Comparison of ENCODE assay signal across 10 mouse cellular contexts in genomic region chrX:152618464-152618863, GRCm38 (mm10). TPM values are rescaled to one million over a fixed set of nuclear protein-coding genes. Genes with fewer than 3 reads are reported as not detected.
A peak's percentile ranks its signal among the peaks of the same experiment; 100 is the strongest.
DNase-seq lines count a peak whose midpoint lies in the region; ATAC-seq and TF ChIP-seq lines count a peak whose summit lies in the region.
"Had no signal": no experiment of that assay in that cellular context is flagged by ENCODE, and none has a peak within 500 bp of the region (broad histone marks: within the 10 kb centered on the region; RNA-seq: fewer than 3 reads in every experiment).

No protein-coding gene starts in this region.

- H3K27ac ChIP-seq in forebrain, postnatal 0 days (ENCODE audit: low read depth, low read length) = no peak overlapping the region
- no peak overlapping the region for H3K27ac ChIP-seq in liver, postnatal 0 days (ENCODE audit: low read depth)
- H3K27ac ChIP-seq in intestine, embryonic 16.5 days (ENCODE audit: low read length) = no peak overlapping the region

- H3K4me2 ChIP-seq in forebrain, postnatal 0 days (ENCODE audit: low read depth) = no peak overlapping the region
- no peak overlapping the region for H3K4me2 ChIP-seq in liver, postnatal 0 days (ENCODE audit: low read depth, low read length)
- H3K4me2 ChIP-seq in intestine, embryonic 16.5 days (ENCODE audit: low read depth, low read length) = no peak overlapping the region

- DNase-seq in gastrocnemius, adult 18-20 months (ENCODE audit: low spot score) = peak; percentile 1
- no peak for DNase-seq in gastrocnemius, postnatal 14 days
- peak; percentile 53 for DNase-seq in testis, postnatal 10 days (ENCODE audit: low spot score)
- no peak for DNase-seq in testis, postnatal 14 days (ENCODE audit: low spot score)
- peak; percentile 72 for DNase-seq in forebrain, postnatal 0 days
- DNase-seq in liver, postnatal 0 days = peak; percentile 16
- peak; percentile 0 for DNase-seq in splenic B cell, adult 2 months (ENCODE audit: low read depth, low spot score)

- H3K9me3 ChIP-seq in forebrain, postnatal 0 days (ENCODE audit: low read length) = no peaks in the 10 kb centered on the region
- H3K9me3 ChIP-seq in liver, postnatal 0 days (ENCODE audit: low read length) = no peaks in the 10 kb centered on the region
- no peaks in the 10 kb centered on the region for H3K9me3 ChIP-seq in intestine, embryonic 16.5 days (ENCODE audit: control insufficient read depth, low read length)
- H3K9me3 ChIP-seq: megakaryocyte, embryonic 14.5 days had no signal

- intact Hi-C loops in gastrocnemius, postnatal 14 days (cut with DNase I; ENCODE audit: low total_unique reads) = loop anchor here (10.0 kb wide), 1 partner anchor 196 kb away; no protein-coding TSS in a partner anchor

- peaks cover 6% of the 10 kb centered on the region; the same call in 1 of the 2 replicates for H3K36me3 ChIP-seq in forebrain, postnatal 0 days (ENCODE audit: insufficient read depth)
- H3K36me3 ChIP-seq in liver, postnatal 0 days (replicated peaks; ENCODE audit: insufficient read depth, low read length) = no peaks in the 10 kb centered on the region
- no peaks in the 10 kb centered on the region for H3K36me3 ChIP-seq in splenic B cell, adult 2 months (ENCODE audit: control insufficient read depth, insufficient read depth, low read length, poor library complexity, severe bottlenecking)
- no peaks in the 10 kb centered on the region for H3K36me3 ChIP-seq in intestine, embryonic 16.5 days (ENCODE audit: control insufficient read depth, insufficient read depth, low read length)

- no peaks in the 10 kb centered on the region for H3K27me3 ChIP-seq in forebrain, postnatal 0 days (ENCODE audit: insufficient read depth, low read length)
- no peaks in the 10 kb centered on the region for H3K27me3 ChIP-seq in liver, postnatal 0 days (ENCODE audit: insufficient read depth, low read length)
- no peaks in the 10 kb centered on the region for H3K27me3 ChIP-seq in splenic B cell, adult 2 months (ENCODE audit: control insufficient read depth, insufficient read depth, low read length, poor library complexity, severe bottlenecking)
- no peaks in the 10 kb centered on the region; the same call in 1 of the 2 replicates for H3K27me3 ChIP-seq in intestine, embryonic 16.5 days (replicated peaks; ENCODE audit: control insufficient read depth, insufficient read depth, low read length)

- no peak overlapping the region for H3K4me3 ChIP-seq in forebrain, postnatal 0 days (ENCODE audit: low read depth, low read length)
- H3K4me3 ChIP-seq in liver, postnatal 0 days (ENCODE audit: low read depth, low read length) = no peak overlapping the region
- H3K4me3 ChIP-seq in intestine, embryonic 16.5 days (ENCODE audit: low read length) = no peak overlapping the region
- H3K4me3 ChIP-seq: megakaryocyte, embryonic 14.5 days had no signal

- 85% methylated on average over 1 of the region's 1 CpGs for WGBS in forebrain, postnatal 0 days
- WGBS in liver, postnatal 0 days (ENCODE audit: insufficient replicate concordance) = 89% methylated on average over 1 of the region's 1 CpGs
- WGBS in intestine, embryonic 16.5 days = 65% methylated on average over 1 of the region's 1 CpGs

- TF ChIP-seq CTCF in forebrain, postnatal 0 days (IDR thresholded peaks at IDR 0.05; ENCODE audit: low read depth) = peak; percentile 74
- TF ChIP-seq CTCF in liver, postnatal 0 days (IDR thresholded peaks at IDR 0.05; ENCODE audit: low read depth) = peak; percentile 60

- peak; percentile 56 for ATAC-seq in forebrain, postnatal 0 days
- no peak for ATAC-seq in liver, postnatal 0 days
- no peak for ATAC-seq in intestine, embryonic 16.5 days

- no peak overlapping the region for H3K9ac ChIP-seq in forebrain, postnatal 0 days
- H3K9ac ChIP-seq in liver, postnatal 0 days (replicated peaks) = no peak overlapping the region
- no peak overlapping the region for H3K9ac ChIP-seq in intestine, embryonic 16.5 days (ENCODE audit: low read depth, low read length)

- no peak for TF ChIP-seq EP300 in liver, postnatal 0 days (IDR thresholded peaks at IDR 0.05; ENCODE audit: low read depth)

- no peaks in the 10 kb centered on the region for H3K4me1 ChIP-seq in forebrain, postnatal 0 days (ENCODE audit: insufficient read depth)
- no peaks in the 10 kb centered on the region for H3K4me1 ChIP-seq in liver, postnatal 0 days (ENCODE audit: insufficient read depth)
- no peaks in the 10 kb centered on the region for H3K4me1 ChIP-seq in intestine, embryonic 16.5 days (ENCODE audit: control insufficient read depth, insufficient read depth, low read length)
- H3K4me1 ChIP-seq: megakaryocyte, embryonic 14.5 days had no signal

RNA-seq across cellular contexts. Expression of gene Cldn34a, which starts 55.3 kb away (rescaled TPM):
- total RNA-seq in gastrocnemius, adult 18-20 months (2021) = not detected
- total RNA-seq in gastrocnemius, postnatal 14 days (2021) = not detected
- total RNA-seq in forebrain, postnatal 0 days (2014; rRNA removed) = not detected in 2 replicates
- not detected in 2 replicates for polyA plus RNA-seq in forebrain, postnatal 0 days (2015; fragmentation: Nextera tagmentation; extraction: Ambion mirVana)
- not detected in 2 replicates for polyA plus RNA-seq in liver, postnatal 0 days (2015; fragmentation: Nextera tagmentation; extraction: Ambion mirVana)
- not detected in 2 replicates for polyA plus RNA-seq in intestine, embryonic 16.5 days (2015; fragmentation: Nextera tagmentation; extraction: Ambion mirVana)
- polyA plus RNA-seq: heart, embryonic 14.5 days had no signal

Comparison
In these comparisons a context has a peak if more than half of its experiments do, and no peak if none do; other contexts are left out.
1. DNase-seq: peak in gastrocnemius, adult 18-20 months (single experiment), testis, postnatal 10 days (single experiment), forebrain, postnatal 0 days (single experiment), liver, postnatal 0 days (single experiment) and splenic B cell, adult 2 months (single experiment); none in gastrocnemius, postnatal 14 days (single experiment) and testis, postnatal 14 days (single experiment).